Mouse (Mus musculus) forebrain, embryonic 15.5 days (tissue): Measurements from ENCODE around the gene Fgfr2. TPM values are rescaled to one million over a fixed set of nuclear protein-coding genes. Genes with fewer than 3 reads are reported as not detected.

Experiments
- ATAC-seq: fragments of 200-750 bp; cut with Nextera tagmentation; replicated peaks from 2 replicates; pipeline ENCODE4 v1.8.0; 2017; ENCODE audit warnings: mild to moderate bottlenecking, moderate TSS enrichment, moderate library complexity
- H3K27ac ChIP-seq: fragments of 300-500 bp; sonication (generic); replicated peaks from 2 replicates; pipeline ENCODE4 v1.5.1; 2015; ENCODE audit warnings: mild to moderate bottlenecking, inconsistent platforms
- H3K27me3 ChIP-seq: fragments of 300-500 bp; sonication (generic); 2 replicates; pipeline ENCODE4 v1.6.1; 2015; ENCODE audit warnings: inconsistent platforms
- H3K36me3 ChIP-seq: fragments of 300-500 bp; sonication (generic); 2 replicates; pipeline ENCODE4 v1.6.1; 2015; ENCODE audit warnings: mild to moderate bottlenecking, inconsistent platforms
- H3K4me1 ChIP-seq: fragments of 300-500 bp; sonication (generic); 2 replicates; pipeline ENCODE4 v1.6.1; 2015; ENCODE audit warnings: inconsistent platforms
- H3K4me2 ChIP-seq: fragments of 300-500 bp; sonication (generic); replicated peaks from 2 replicates; pipeline ENCODE4 v1.6.1; 2015; ENCODE audit warnings: mild to moderate bottlenecking, inconsistent platforms
- H3K4me3 ChIP-seq: fragments of 300-500 bp; sonication (generic); 2 replicates; pipeline ENCODE4 v1.5.1; 2015; ENCODE audit warnings: mild to moderate bottlenecking, inconsistent platforms
- H3K9ac ChIP-seq: fragments of 300-500 bp; sonication (generic); replicated peaks from 2 replicates; pipeline ENCODE4 v1.6.1; 2015; ENCODE audit warnings: mild to moderate bottlenecking, inconsistent platforms
- H3K9me3 ChIP-seq: fragments of 300-500 bp; sonication (generic); 2 replicates; pipeline ENCODE4 v1.6.1; 2016; ENCODE audit warnings: inconsistent platforms
- WGBS: fragments of 180-500 bp; shearing (Covaris S2); methylation state at CpG from one replicate; pipeline ENCODE4 v1.1.7; 2015; ENCODE audit warnings: mixed read lengths; 5-methylcytosine and 5-hydroxymethylcytosine counted together
- polyA plus RNA-seq: library from polyadenylated mRNA; unstranded; fragments of >200 nt; fragmentation: Nextera tagmentation; extraction: Ambion mirVana; gene quantifications from 2 replicates; pipeline ENCODE4 v1.2.1, GENCODE M21; 2015

The Fgfr2 gene
- polyA plus RNA-seq, 1 experiment from 2014 or later = 48.1 TPM

- H3K27ac ChIP-seq = no peak overlapping the region
- ATAC-seq = no peak
- 0 out of 2 replicates have a peak, but pooled peaks cover 1% of the 10 kb centered on the region for H3K9me3 ChIP-seq
- H3K9ac ChIP-seq = no peak overlapping the region
- WGBS = 86% methylated on average over 7 of the region's 7 CpGs
- H3K4me3 ChIP-seq = no peak overlapping the region
- H3K36me3 ChIP-seq = no peaks in the 10 kb centered on the region
- H3K4me2 ChIP-seq = no peak overlapping the region
- H3K27me3 ChIP-seq = no peaks in the 10 kb centered on the region
- peaks cover 8% of the 10 kb centered on the region for H3K4me1 ChIP-seq
Measured at GRCm38 (mm10) chr7:130950482-130950881, 2172.7 kb downstream of the Fgfr2 start.

DNA sequence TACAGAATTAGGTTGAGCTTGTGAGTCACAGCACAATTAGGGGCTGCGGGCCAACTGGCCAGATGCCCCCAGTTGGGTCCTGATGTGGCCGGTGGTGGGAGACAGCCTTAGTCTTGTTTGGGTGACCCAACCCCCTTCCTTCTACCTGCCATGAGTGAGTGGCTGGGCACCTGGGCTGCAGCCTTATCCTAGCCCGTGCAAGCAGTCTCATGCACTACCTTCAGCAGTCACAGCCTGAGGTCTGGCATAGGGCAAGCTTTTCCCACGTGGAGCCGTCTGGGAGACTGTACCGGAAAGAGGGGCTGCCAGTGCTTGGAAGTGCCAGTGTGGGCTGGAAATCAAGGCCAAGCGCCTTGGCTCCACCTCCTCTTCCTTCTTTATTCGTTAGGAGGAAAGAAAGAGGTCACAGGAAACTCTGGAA lies 2173.8 kb downstream of the Fgfr2 start:
- peak; percentile 74 for ATAC-seq

DNA sequence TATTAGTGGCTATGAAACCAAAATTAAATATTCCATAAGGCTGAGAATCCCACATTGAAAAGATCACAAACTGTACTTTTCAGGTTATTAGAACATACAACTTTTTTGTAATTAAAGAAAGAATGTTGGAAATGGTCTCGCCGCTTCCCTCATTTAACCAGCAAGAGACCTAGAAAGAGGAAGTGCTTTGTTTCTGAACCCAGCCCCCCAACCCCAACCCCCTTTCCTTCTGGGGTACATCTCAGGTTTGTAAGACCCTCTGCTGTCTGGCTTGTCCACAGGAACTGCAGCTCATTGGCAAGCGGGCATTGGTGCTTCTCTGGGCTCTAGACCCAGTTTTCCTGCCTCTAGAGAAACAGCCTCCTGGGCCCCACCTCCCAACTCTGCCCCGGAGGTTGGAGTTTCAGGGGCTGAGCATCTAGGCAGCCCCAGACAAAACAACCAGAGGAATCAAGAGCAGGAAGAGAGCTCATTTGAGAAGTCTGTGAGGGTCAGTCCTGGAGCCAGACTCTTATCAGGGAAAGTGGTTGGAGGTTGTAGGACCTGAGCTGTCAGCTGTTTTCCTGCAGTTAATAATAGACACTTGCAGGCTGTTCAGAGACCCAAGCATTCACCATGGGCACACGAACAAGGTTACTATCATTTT lies 2174.5 kb downstream of the Fgfr2 start:
- H3K36me3 ChIP-seq = no peaks in the 10 kb centered on the region
- peaks cover 8% of the 10 kb centered on the region for H3K4me1 ChIP-seq
- ATAC-seq = no peak
- H3K4me2 ChIP-seq = no peak overlapping the region
- no peaks in the 10 kb centered on the region for H3K27me3 ChIP-seq
- no peak overlapping the region for H3K4me3 ChIP-seq
- no peak overlapping the region for H3K9ac ChIP-seq
- H3K9me3 ChIP-seq = no peaks in the 10 kb centered on the region
- H3K27ac ChIP-seq = no peak overlapping the region
- WGBS = 67% methylated on average over 5 of the region's 5 CpGs

More for the DNA sequence above, 2173.8 kb downstream of the Fgfr2 start:
- Histone ChIP-seq H3K4me1 (peaks cover 8% of the 10 kb centered on the region), H3K4me3 (no peak overlapping the region), H3K36me3 (no peaks in the 10 kb centered on the region), H3K4me2 (no peak overlapping the region), H3K9me3 (no peaks in the 10 kb centered on the region), H3K27ac (no peak overlapping the region), H3K27me3 (no peaks in the 10 kb centered on the region), H3K9ac (no peak overlapping the region)
- 43% methylated on average over 8 of the region's 8 CpGs for WGBS

GRCm38 (mm10) chr7:130946303-130946702 lies 2176.8 kb downstream of the Fgfr2 start:
- WGBS = 93% methylated on average over 12 of the region's 12 CpGs
- no peak overlapping the region for H3K27ac ChIP-seq
- no peak overlapping the region for H3K9ac ChIP-seq
- no peaks in the 10 kb centered on the region for H3K27me3 ChIP-seq
- ATAC-seq = no peak
- H3K4me3 ChIP-seq = no peak overlapping the region
- H3K9me3 ChIP-seq = no peaks in the 10 kb centered on the region
- H3K36me3 ChIP-seq = no peaks in the 10 kb centered on the region
- H3K4me1 ChIP-seq = peaks cover 8% of the 10 kb centered on the region
- no peak overlapping the region for H3K4me2 ChIP-seq

GRCm38 (mm10) chr7:130945730-130946129 lies 2177.4 kb downstream of the Fgfr2 start:
- Histone ChIP-seq H3K4me2 (no peak overlapping the region), H3K27me3 (no peaks in the 10 kb centered on the region), H3K4me3 (no peak overlapping the region), H3K9me3 (no peaks in the 10 kb centered on the region), H3K36me3 (no peaks in the 10 kb centered on the region), H3K27ac (no peak overlapping the region), H3K9ac (no peak overlapping the region), H3K4me1 (peaks cover 8% of the 10 kb centered on the region)
- no peak for ATAC-seq
- 89% methylated on average over 3 of the region's 3 CpGs for WGBS

DNA sequence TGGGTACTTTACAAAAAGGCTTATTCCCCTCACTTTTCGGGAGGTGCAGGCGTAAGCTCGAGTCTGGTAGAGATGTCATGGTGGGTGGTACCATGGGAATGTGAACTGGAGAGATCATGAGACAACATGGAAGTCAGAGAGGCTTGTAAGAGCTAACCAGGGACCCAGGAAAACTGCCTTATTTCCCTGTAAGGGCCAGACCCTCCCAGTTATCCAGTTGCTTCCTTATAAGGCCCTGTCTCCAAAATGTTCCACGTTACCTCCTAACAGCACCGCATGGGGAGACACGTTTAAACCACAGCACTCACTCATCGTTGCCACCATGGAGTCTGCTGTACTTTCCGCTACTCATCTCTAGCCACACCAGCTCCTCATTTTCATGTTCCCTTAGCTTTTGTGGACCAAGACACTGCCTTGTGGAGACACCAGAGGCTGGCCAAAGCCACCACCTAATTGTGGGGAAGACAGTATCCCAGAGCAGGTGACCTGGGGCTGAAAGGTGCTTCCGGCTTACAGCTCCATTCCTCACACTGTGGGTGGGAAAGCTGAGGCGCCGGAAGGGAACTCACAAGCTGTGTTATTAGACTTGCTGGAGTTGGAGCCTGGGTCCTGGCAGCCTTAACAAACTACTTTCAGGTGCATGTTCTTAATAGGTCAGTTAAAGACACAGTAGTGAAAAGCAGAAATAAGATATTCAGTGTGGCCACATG lies 2178.2 kb downstream of the Fgfr2 start:
- 90% methylated on average over 11 of the region's 11 CpGs for WGBS
- ATAC-seq = no peak

GRCm38 (mm10) chr7:130943280-130943895 lies 2179.8 kb downstream of the Fgfr2 start:
- 92% methylated on average over 9 of the region's 9 CpGs for WGBS
- no peaks in the 10 kb centered on the region for H3K36me3 ChIP-seq
- ATAC-seq = no peak

More for the DNA sequence above, 2178.2 kb downstream of the Fgfr2 start:
- Histone ChIP-seq H3K4me3 (no peak overlapping the region), H3K9me3 (no peaks in the 10 kb centered on the region), H3K36me3 (no peaks in the 10 kb centered on the region), H3K27me3 (no peaks in the 10 kb centered on the region), H3K9ac (no peak overlapping the region), H3K4me1 (peaks cover 8% of the 10 kb centered on the region), H3K27ac (no peak overlapping the region), H3K4me2 (no peak overlapping the region)

DNA sequence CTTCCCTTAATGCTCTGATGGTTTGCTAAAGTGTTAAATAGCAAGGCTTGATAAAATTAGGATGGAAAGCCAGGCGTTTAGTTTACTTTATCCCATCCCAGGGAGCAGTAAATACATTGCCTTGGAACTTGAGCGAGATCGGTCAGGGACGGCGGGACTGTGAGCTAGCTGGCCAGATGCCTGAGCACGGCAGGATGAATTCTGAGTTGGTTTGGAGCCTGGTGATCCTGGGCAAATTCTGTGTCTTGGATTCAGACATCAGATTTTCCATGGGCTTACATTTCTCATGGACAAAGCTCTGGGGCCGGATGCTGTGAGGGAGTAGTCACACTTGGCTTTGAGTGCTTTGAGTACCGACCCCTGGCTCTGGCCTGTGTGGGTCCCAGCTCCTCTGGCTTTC lies 2182.4 kb downstream of the Fgfr2 start:
- WGBS = 84% methylated on average over 8 of the region's 8 CpGs

More at GRCm38 (mm10) chr7:130943280-130943895, 2179.8 kb downstream of the Fgfr2 start:
- Histone ChIP-seq H3K4me1 (no peaks in the 10 kb centered on the region), H3K4me2 (no peak overlapping the region), H3K9ac (no peak overlapping the region), H3K27me3 (peaks cover 8% of the 10 kb centered on the region; the same call in 1 of the 2 replicates), H3K9me3 (no peaks in the 10 kb centered on the region), H3K27ac (no peak overlapping the region), H3K4me3 (no peak overlapping the region)

GRCm38 (mm10) chr7:130938896-130939295 lies 2184.3 kb downstream of the Fgfr2 start:
- Histone ChIP-seq H3K9ac (no peak overlapping the region), H3K27me3 (peaks cover 50% of the 10 kb centered on the region), H3K27ac (no peak overlapping the region), H3K36me3 (no peaks in the 10 kb centered on the region), H3K9me3 (no peaks in the 10 kb centered on the region), H3K4me3 (no peak overlapping the region), H3K4me1 (peaks cover 20% of the 10 kb centered on the region), H3K4me2 (no peak overlapping the region)
- no peak for ATAC-seq
- 92% methylated on average over 8 of the region's 8 CpGs for WGBS

More for the DNA sequence above, 2182.4 kb downstream of the Fgfr2 start:
- no peak for ATAC-seq
- H3K9ac ChIP-seq = no peak overlapping the region
- H3K4me3 ChIP-seq = no peak overlapping the region
- peaks cover 34% of the 10 kb centered on the region for H3K27me3 ChIP-seq
- H3K27ac ChIP-seq = no peak overlapping the region
- peaks cover 14% of the 10 kb centered on the region for H3K4me1 ChIP-seq
- H3K9me3 ChIP-seq = no peaks in the 10 kb centered on the region
- no peaks in the 10 kb centered on the region for H3K36me3 ChIP-seq
- H3K4me2 ChIP-seq = no peak overlapping the region

DNA sequence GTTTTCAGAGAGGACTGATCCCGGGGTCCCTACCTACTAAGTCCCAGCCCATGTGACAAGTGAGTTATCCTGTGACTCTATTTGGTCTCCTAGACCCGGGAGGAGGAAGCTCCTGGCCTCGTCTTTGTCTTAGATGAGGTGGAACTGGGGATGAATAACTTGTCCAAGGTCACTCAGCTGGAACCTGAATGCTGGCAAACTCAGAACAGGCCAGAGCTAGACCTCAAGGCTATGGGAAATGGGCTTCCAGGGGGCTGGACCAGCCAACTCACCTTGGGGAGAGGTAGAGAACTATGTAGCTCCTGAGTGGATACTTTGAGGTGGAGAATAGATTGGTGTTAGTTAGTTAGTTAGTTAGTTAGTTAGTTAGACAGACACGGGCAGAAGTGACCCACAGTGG lies 2185.1 kb downstream of the Fgfr2 start:
- Histone ChIP-seq H3K36me3 (no peaks in the 10 kb centered on the region), H3K9ac (no peak overlapping the region), H3K4me2 (no peak overlapping the region), H3K4me1 (peaks cover 20% of the 10 kb centered on the region), H3K9me3 (no peaks in the 10 kb centered on the region), H3K27me3 (peaks cover 58% of the 10 kb centered on the region), H3K4me3 (no peak overlapping the region), H3K27ac (no peak overlapping the region)
- ATAC-seq = no peak
- 68% methylated on average over 4 of the region's 4 CpGs for WGBS

- Histone ChIP-seq H3K4me1 (peaks cover 20% of the 10 kb centered on the region), H3K9ac (no peak overlapping the region), H3K27me3 (peaks cover 61% of the 10 kb centered on the region), H3K4me3 (peak overlapping the region; percentile 55), H3K4me2 (peak overlapping the region; percentile 79), H3K27ac (no peak overlapping the region), H3K36me3 (no peaks in the 10 kb centered on the region), H3K9me3 (no peaks in the 10 kb centered on the region)
- 27% methylated on average over 12 of the region's 12 CpGs for WGBS
- no peak for ATAC-seq
Measured at GRCm38 (mm10) chr7:130937266-130937841, 2185.8 kb downstream of the Fgfr2 start.

- Histone ChIP-seq H3K4me2 (peak overlapping the region; percentile 79), H3K36me3 (no peaks in the 10 kb centered on the region), H3K9ac (peak overlapping the region; percentile 38), H3K9me3 (no peaks in the 10 kb centered on the region), H3K27ac (no peak overlapping the region), H3K4me3 (peak overlapping the region; percentile 55), H3K27me3 (peaks cover 61% of the 10 kb centered on the region), H3K4me1 (peaks cover 20% of the 10 kb centered on the region)
- WGBS = under 1% methylated on average over 44 of the region's 49 CpGs
- peak; percentile 49 for ATAC-seq
Measured at GRCm38 (mm10) chr7:130936472-130936951, 2186.6 kb downstream of the Fgfr2 start.
